Mouse (Mus musculus) R1 (cell line): ENCODE results near the gene Pds5a.
"Not testable (repeated sequence)": the region's sequence is repeated elsewhere in the genome, so short reads cannot be mapped to it uniquely, and the experiment has no call there.

Experiments
- DNase-seq: peaks from one replicate; pipeline ENCODE4 v3.0.0-alpha.2; 2018; ENCODE audit warnings: low read depth, low spot score

Pds5a gene

GRCm38 (mm10) chr5:65696821-65697485, 1.1 kb downstream of the Pds5a start:
- DNase-seq: peak; percentile 83

- not testable (repeated sequence) for DNase-seq
Measured at GRCm38 (mm10) chr5:65694076-65694475, 4.0 kb downstream of the Pds5a start.

GRCm38 (mm10) chr5:65693018-65693417, 5.1 kb downstream of the Pds5a start:
- DNase-seq: no peak

GRCm38 (mm10) chr5:65688806-65689205, 9.3 kb downstream of the Pds5a start:
- no peak for DNase-seq

GRCm38 (mm10) chr5:65686806-65687205, 11.3 kb downstream of the Pds5a start:
- DNase-seq: no peak

GRCm38 (mm10) chr5:65678826-65679225, 19.2 kb downstream of the Pds5a start:
- peak; percentile 23 for DNase-seq

- DNase-seq: no peak
Measured at GRCm38 (mm10) chr5:65672162-65672561, 25.9 kb downstream of the Pds5a start.

GRCm38 (mm10) chr5:65667644-65668043, 30.4 kb downstream of the Pds5a start:
- DNase-seq: peak; percentile 22

GRCm38 (mm10) chr5:65665370-65665769, 32.7 kb downstream of the Pds5a start:
- DNase-seq: no peak

- no peak for DNase-seq
Measured at GRCm38 (mm10) chr5:65661958-65662357, 36.1 kb downstream of the Pds5a start.

GRCm38 (mm10) chr5:65653786-65654185, 44.3 kb downstream of the Pds5a start:
- DNase-seq: no peak

GRCm38 (mm10) chr5:65638896-65639295, 59.2 kb downstream of the Pds5a start:
- no peak for DNase-seq

GRCm38 (mm10) chr5:65624340-65624739, 73.7 kb downstream of the Pds5a start:
- no peak for DNase-seq

GRCm38 (mm10) chr5:65613152-65613924, 84.7 kb downstream of the Pds5a start:
- peak; percentile 22 for DNase-seq

- no peak for DNase-seq
Measured at GRCm38 (mm10) chr5:65610541-65610940, 87.5 kb downstream of the Pds5a start.

GRCm38 (mm10) chr5:65609769-65610168, 88.3 kb downstream of the Pds5a start:
- DNase-seq: no peak

- DNase-seq: no peak
Measured at GRCm38 (mm10) chr5:65606820-65607219, 91.3 kb downstream of the Pds5a start.

GRCm38 (mm10) chr5:65599681-65600080, 98.4 kb downstream of the Pds5a start:
- DNase-seq: no peak

- no peak for DNase-seq
Measured at GRCm38 (mm10) chr5:65592421-65592820, 105.7 kb downstream of the Pds5a start.

GRCm38 (mm10) chr5:65590199-65590598, 107.9 kb downstream of the Pds5a start:
- DNase-seq: no peak

GRCm38 (mm10) chr5:65586291-65586690, 111.8 kb downstream of the Pds5a start:
- no peak for DNase-seq

- no peak for DNase-seq
Measured at GRCm38 (mm10) chr5:65578545-65578944, 119.5 kb downstream of the Pds5a start.

GRCm38 (mm10) chr5:65575896-65576295, 122.2 kb downstream of the Pds5a start:
- DNase-seq: no peak
